Mouse (Mus musculus): ENCODE results near the gene Fgr. TPM values are rescaled to one million over a fixed set of nuclear protein-coding genes. Genes with fewer than 3 reads are reported as not detected.

The Fgr gene
- total RNA-seq, 2 experiments from 2014 or later: 0.42 to 0.44 TPM

- intact Hi-C loops (cut with DNase I): loop anchor here (10.0 kb wide), 1 partner anchor 201 kb away; the partner anchor contains the start of genes Cd164l2 and Gpr3
Observed at GRCm38 (mm10) chr4:133013266-133013891, 39.5 kb downstream of the Fgr start.

DNA sequence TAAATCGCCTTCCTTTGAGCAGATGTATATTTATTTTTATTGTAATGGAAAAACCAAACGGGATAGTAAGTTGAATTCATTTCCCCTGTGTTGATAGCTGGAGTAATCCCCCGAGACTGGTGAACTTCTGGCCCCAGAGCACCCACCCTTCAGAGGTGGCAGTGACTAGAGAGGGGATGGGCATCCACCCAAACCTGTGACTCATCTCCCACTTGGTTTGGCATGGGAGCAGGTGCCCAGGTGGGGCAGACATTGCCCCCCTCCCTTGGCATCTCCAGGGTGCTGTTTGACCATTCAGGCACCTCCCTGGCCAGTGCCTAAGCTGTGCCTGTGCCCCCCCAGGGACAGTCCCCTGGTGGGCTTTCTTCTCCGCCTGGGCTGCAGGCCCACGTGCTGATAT lies 40.2 kb downstream of the Fgr start:
- intact Hi-C loops (cut with DNase I): loop anchor here (10.0 kb wide), 1 partner anchor 201 kb away; the partner anchor contains the start of genes Cd164l2 and Gpr3

More at GRCm38 (mm10) chr4:133013266-133013891, 39.5 kb downstream of the Fgr start:
- DNase-seq: peak; percentile 52

GRCm38 (mm10) chr4:133014896-133015709 lies 41.2 kb downstream of the Fgr start:
- intact Hi-C loops (cut with DNase I): loop anchor here (10.0 kb wide), 1 partner anchor 200 kb away; the partner anchor contains the start of genes Cd164l2 and Gpr3
- peak; percentile 59 for DNase-seq

More for the DNA sequence above, 40.2 kb downstream of the Fgr start:
- peak; percentile 41 for DNase-seq

DNA sequence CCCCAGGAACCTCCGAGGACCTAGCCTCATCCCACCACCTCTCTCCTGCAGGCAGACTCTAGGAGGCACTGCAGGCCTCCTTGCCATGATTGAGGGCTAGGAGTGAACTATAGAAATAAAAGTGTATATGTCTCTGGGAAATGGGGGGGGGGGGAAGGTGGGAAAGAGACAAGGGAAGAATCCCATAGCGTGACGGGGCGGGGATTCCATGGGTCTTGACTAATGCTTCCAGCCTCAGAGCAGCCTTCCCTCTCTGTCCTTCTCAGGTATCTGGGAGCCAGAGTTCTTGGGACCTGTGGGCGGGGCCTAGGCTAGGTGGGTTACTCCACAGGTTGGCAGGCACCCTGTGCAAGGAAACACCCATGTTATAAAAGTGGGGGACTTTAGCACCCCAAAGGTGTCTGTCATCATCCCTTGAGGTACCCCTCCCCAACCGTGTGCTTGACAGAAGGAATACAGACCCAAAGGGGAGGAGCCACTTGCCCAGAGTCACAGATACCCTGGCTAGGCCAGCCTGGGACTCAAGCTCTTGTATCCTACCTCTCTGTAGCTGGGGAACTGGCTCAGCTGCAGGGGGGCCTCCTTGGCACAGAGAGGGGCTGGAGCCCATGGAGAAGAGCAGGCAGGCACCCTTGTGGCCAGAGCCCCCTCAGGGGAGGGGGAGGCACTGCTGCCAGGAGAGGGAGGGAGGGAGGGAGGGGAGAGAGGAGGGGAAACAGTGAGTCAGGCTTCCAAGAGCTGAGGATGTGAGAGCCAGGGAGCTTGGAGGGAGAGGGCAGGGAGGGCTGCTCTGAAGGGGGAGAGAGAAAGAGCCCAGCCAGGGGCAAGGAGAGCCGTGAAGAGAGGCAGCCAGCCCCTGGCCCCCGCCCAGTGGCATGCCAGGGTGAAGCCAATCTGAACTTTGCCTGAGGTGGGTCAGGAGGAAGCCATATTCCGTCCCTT lies 42.1 kb downstream of the Fgr start:
- peak; percentile 41 for DNase-seq
- intact Hi-C loops (cut with DNase I): loop anchor here (10.0 kb wide), 1 partner anchor 199 kb away; the partner anchor contains the start of genes Cd164l2 and Gpr3

- intact Hi-C loops (cut with DNase I): loop anchor here (10.0 kb wide), 1 partner anchor 198 kb away; the partner anchor contains the start of genes Cd164l2 and Gpr3
Observed at GRCm38 (mm10) chr4:133016677-133017415, 43.0 kb downstream of the Fgr start.

DNA sequence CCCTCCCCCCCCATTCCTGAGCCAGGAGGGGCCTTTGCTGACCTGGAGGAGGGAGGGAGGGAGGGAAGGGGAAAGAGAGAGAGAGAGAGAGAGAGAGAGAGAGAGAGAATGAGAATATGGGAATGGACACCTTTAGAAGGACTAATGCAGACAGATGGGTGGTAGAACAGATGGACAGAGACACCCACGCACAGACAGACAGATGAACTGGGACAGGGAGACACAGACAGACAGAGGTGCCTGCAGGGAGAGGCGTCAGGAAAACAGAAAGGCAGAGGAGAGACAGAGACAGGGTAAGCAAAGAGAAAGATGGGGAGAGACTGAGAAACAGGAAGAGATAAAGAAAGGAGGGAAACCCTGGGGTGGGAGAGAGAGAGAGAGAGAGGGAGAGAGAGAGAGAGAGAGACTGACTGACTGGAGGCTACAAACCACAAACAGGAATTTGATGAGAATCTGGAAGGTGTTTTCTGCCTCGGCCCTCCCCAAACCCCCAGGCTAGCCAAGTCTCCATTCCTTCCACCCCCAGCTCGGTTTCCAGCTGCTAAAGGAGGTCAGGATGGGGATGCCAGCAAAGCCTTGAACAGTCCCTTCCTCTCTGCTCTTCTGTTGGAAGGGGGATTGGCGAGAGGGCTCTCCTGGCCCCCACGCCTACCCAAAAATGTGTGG lies 43.8 kb downstream of the Fgr start:
- intact Hi-C loops (cut with DNase I): loop anchor here (10.0 kb wide), 1 partner anchor 197 kb away; the partner anchor contains the start of genes Cd164l2 and Gpr3
- DNase-seq: no peak

More at GRCm38 (mm10) chr4:133016677-133017415, 43.0 kb downstream of the Fgr start:
- DNase-seq: no peak

DNA sequence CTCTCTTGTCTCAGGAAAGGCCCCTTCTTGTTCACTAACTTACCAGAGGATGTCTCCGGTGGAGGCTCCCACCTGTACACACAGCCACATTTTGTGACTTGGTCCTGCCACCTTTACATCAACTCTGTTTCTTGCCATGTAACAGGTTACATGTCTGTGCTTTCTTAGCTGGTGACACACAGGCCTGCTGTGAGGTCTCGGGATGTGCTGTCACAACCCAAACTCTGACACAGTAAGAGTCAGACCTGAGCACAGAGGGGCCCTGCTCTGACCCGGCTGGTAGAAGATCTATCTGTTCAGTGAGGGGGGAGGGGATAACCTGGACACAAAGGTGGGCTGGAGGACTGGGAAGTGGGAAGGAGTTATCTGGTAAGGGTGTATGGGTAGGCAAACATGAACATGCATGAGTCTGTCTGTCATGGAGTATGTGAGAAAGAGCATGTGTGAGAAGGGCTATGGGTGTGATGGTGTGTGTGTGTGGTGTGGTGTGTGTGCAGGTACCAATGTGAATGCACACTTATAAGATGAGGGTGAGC lies 44.4 kb downstream of the Fgr start:
- intact Hi-C loops (cut with DNase I): loop anchor here (10.0 kb wide), 1 partner anchor 196 kb away; the partner anchor contains the start of genes Cd164l2 and Gpr3
- no peak for DNase-seq

DNA sequence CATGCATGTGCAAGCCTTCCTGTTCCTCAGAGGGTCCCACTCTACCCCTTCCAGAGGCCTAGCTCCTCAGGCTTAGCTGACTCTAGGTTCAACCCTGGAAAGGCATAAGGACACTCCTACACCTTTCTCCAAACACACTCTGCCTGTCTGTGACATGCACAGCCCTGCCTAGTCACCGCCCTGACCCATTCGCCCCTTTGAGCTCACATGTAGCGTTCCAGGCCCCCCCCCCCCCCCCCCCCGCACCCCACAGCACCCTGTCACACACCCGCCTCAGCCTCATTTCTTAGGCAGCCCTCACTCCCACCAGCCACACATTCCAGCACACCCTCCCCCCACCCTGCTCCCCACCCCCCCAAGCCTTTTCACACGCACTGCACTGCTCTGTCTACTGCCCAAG lies 46.8 kb downstream of the Fgr start:
- DNase-seq: no peak
- intact Hi-C loops (cut with DNase I): no loop called here

GRCm38 (mm10) chr4:133021181-133021671 lies 47.3 kb downstream of the Fgr start:
- intact Hi-C loops (cut with DNase I): no loop called here
- peak; percentile 63 for DNase-seq

GRCm38 (mm10) chr4:133022217-133022616 lies 48.3 kb downstream of the Fgr start:
- intact Hi-C loops (cut with DNase I): no loop called here
- no peak for DNase-seq

- no peak for DNase-seq
- intact Hi-C loops (cut with DNase I): no loop called here
Observed at GRCm38 (mm10) chr4:133022954-133023635, 49.2 kb downstream of the Fgr start.

DNA sequence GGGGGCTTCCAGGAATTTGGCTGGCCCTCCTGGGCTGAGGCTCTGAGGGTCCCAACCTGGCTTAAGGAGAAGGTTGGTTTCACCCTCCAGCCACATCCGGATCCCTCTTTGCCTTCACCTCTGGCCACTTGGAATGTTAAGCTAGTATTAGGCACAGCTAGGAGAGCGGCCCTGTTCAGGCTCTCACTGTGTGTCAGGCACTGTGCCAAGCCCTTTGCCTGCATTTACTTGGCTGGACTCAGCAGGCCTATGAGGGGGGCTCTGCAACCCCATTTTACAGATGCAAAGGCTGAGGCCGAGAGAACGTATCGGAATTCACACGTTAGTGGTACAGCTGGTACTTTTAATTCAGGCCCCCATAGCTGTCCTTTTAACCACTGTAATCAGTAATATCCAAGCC lies 49.7 kb downstream of the Fgr start:
- intact Hi-C loops (cut with DNase I): no loop called here
- peak; percentile 63 for DNase-seq

DNA sequence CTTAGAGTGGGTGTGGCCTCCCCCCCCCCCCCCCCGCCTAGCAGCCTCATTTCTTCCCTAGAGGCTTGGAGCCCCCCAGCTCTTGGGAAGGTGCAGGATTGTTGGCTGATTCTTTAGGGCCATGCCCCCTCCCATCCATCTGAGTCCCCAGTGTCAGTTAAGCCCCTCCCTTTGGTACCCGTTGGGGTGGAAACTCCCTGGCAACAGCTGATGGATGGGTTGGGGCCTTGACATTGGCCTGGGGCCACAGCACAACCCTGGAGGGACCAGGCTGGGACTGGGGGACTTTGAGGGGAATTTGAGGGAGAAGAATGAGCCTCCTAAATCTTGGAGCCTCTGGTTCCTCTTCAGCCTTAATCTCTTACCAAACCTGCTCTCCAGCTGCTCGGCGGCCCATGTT lies 50.5 kb downstream of the Fgr start:
- intact Hi-C loops (cut with DNase I): no loop called here
- DNase-seq: no peak

DNA sequence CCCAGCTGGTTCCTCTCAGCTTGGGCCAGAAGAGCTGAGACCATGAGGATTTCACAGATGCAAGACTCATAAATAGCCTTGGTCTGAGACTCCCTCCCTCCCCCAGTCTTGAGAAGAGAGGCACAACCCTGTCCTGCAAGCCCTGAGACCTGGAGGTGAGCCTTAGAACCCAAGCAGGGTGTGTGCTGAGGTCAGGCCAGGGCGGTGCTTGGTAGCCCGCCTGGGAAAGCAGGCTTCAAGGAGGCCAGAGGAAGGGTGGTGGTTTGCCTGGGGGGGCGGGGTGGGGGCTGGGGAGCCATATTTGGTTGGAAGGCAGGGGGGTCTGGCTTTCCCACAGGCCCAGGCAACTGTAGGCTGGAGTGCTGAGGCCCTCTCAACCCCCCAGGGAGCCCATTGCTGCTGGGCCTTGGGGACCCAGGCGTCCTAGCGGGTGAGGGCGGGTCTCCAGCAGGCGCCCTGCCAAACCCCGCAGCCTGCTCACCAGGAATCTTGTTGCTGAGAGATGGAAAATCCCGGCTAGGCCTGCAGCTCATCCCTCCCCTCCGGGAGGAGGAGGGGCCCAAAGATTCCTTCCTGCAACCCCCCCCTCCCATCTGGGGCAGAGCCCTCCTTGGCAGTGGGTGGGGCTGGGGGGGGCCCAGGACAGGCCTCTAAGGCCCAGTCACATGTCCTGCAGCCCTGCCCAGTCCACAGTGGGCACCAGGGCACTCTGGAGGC lies 51.2 kb downstream of the Fgr start:
- peak; percentile 45 for DNase-seq
- intact Hi-C loops (cut with DNase I): no loop called here

- DNase-seq: no peak
- intact Hi-C loops (cut with DNase I): no loop called here
Observed at GRCm38 (mm10) chr4:133026272-133026671, 52.4 kb downstream of the Fgr start.

GRCm38 (mm10) chr4:133026826-133027375 lies 53.0 kb downstream of the Fgr start:
- DNase-seq: no peak
- intact Hi-C loops (cut with DNase I): no loop called here

DNA sequence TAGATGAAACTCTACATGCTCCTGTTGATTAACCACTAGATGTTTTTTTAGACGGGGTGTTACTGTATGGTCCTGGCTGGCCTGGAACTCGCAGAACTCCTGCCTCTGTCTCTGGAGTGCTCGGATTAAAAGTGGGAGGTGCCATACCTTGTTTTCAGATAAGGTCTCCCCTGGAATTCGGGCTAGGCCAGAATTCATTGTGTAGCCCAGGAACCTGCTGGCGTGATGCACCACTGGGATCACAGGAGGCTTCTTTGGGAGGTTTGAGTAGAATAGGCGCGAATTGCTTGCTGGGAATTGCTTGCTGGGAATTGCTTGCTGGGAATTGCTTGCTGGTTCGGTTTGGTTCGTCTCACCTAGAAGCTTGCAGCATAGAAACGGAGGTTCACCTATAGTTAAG lies 53.8 kb downstream of the Fgr start:
- intact Hi-C loops (cut with DNase I): no loop called here
- DNase-seq: no peak

All from left cerebral cortex, postnatal 4 days (tissue).